Mouse (Mus musculus) MEL (cell line): ENCODE measurements around the gene Tiparp. TPM values are rescaled to one million over a fixed set of nuclear protein-coding genes. Genes with fewer than 3 reads are reported as not detected.
A peak's percentile ranks its signal among the peaks of the same experiment; 100 is the strongest.

Experiments
- DNase-seq: peaks from one replicate; pipeline ENCODE4 v3.0.0; 2011; ENCODE audit warnings: low read depth, low spot score
- H3K27ac ChIP-seq: 2 replicates; pipeline ENCODE4 v1.5.1; 2012; ENCODE audit warnings: low read depth, mild to moderate bottlenecking, control low read depth, low read length, moderate library complexity; ENCODE audit not compliant: control insufficient read depth
- H3K27me3 ChIP-seq, 2 experiments: fragments of 150-350 bp in 1 of 2; sonication (generic) in 1 of 2; 2 replicates each; pipeline ENCODE4 v1.6.1; 2012; ENCODE audit warnings: low read length in 2 of 2, mild to moderate bottlenecking in 2 of 2, improper control_type of control experiment in 1 of 2, moderate library complexity in 1 of 2; ENCODE audit not compliant: insufficient read depth in 2 of 2, control insufficient read depth in 1 of 2
- H3K36me3 ChIP-seq, 2 experiments: 2 replicates each; pipeline ENCODE4 v1.6.1; 2012 to 2014; ENCODE audit warnings: low read length in 2 of 2, improper control_type of control experiment in 1 of 2, inconsistent platforms in 1 of 2, mild to moderate bottlenecking in 1 of 2; ENCODE audit not compliant: insufficient read depth in 2 of 2, control insufficient read depth in 1 of 2
- H3K4me1 ChIP-seq, 2 experiments: fragments of 150-350 bp in 1 of 2; sonication (generic) in 1 of 2; 2 replicates each; pipeline ENCODE4 v1.6.1; 2012; ENCODE audit warnings: low read length in 2 of 2, improper control_type of control experiment in 1 of 2, mild to moderate bottlenecking in 1 of 2; ENCODE audit not compliant: insufficient read depth in 2 of 2, control insufficient read depth in 1 of 2
- H3K4me3 ChIP-seq, 2 experiments: fragments of 150-350 bp in 1 of 2; sonication (generic) in 1 of 2; 2 replicates each; pipeline ENCODE4 v1.5.1; 2012; ENCODE audit warnings: low read depth in 2 of 2, low read length in 2 of 2, mild to moderate bottlenecking in 2 of 2, moderate library complexity in 2 of 2, control low read depth in 1 of 2, improper control_type of control experiment in 1 of 2; ENCODE audit not compliant: control insufficient read depth in 1 of 2, insufficient read depth in 1 of 2
- H3K79me2 ChIP-seq: 2 replicates; pipeline ENCODE4 v1.6.1; 2012; ENCODE audit warnings: mild to moderate bottlenecking, low read length, moderate library complexity; ENCODE audit not compliant: control insufficient read depth, poor library complexity, insufficient read depth
- H3K9ac ChIP-seq: 2 replicates; pipeline ENCODE4 v1.6.1; 2012; ENCODE audit warnings: low read depth, mild to moderate bottlenecking, control low read depth, low read length, moderate library complexity; ENCODE audit not compliant: control insufficient read depth, poor library complexity, severe bottlenecking
- H3K9me3 ChIP-seq: fragments of 150-350 bp; sonication (generic); replicated peaks from 2 replicates; pipeline ENCODE4 v1.6.1; 2012; ENCODE audit warnings: mild to moderate bottlenecking, low read length, improper control_type of control experiment, moderate library complexity; ENCODE audit not compliant: insufficient read depth
- CHD1 ChIP-seq: IDR thresholded peaks from 2 replicates; pipeline ENCODE4 v1.6.1; 2012; ENCODE audit warnings: low read depth, mild to moderate bottlenecking, inconsistent platforms, low read length, improper control_type of control experiment
- CTCF ChIP-seq, 3 experiments: IDR thresholded peaks in 2 of 3; conservative IDR thresholded peaks in 1 of 3; 2 replicates each; pipeline ENCODE4 v1.5.1; 2011 to 2012; ENCODE audit warnings: low read length in 3 of 3, low read depth in 2 of 3, mild to moderate bottlenecking in 2 of 3, improper control_type of control experiment in 1 of 3, inconsistent platforms in 1 of 3, mixed read lengths in 1 of 3, moderate library complexity in 1 of 3; ENCODE audit not compliant: control insufficient read depth in 1 of 3, insufficient read depth in 1 of 3, poor library complexity in 1 of 3, severe bottlenecking in 1 of 3
- ELF1 ChIP-seq: IDR thresholded peaks from 2 replicates; pipeline ENCODE4 v1.6.1; 2014; ENCODE audit warnings: low read depth, mild to moderate bottlenecking, inconsistent platforms, low read length, improper control_type of control experiment, moderate library complexity
- EP300 ChIP-seq, 2 experiments: IDR thresholded peaks; 2 replicates each; pipeline ENCODE4 v1.6.1; 2011; ENCODE audit warnings: improper control_type of control experiment in 2 of 2, low read length in 2 of 2, low read depth in 1 of 2, mild to moderate bottlenecking in 1 of 2
- ETS1 ChIP-seq: IDR thresholded peaks from 2 replicates; pipeline ENCODE4 v1.6.1; 2012; ENCODE audit warnings: low read depth, mild to moderate bottlenecking, inconsistent platforms, low read length, improper control_type of control experiment, moderate library complexity
- GATA1 ChIP-seq: IDR thresholded peaks from 2 replicates; pipeline ENCODE4 v1.6.1; 2011; ENCODE audit warnings: low read depth, low read length, improper control_type of control experiment
- HCFC1 ChIP-seq: IDR thresholded peaks from 2 replicates; pipeline ENCODE4 v1.6.1; 2012; ENCODE audit warnings: low read depth, mild to moderate bottlenecking, inconsistent platforms, low read length, improper control_type of control experiment, moderate library complexity
- MAFK ChIP-seq: IDR thresholded peaks from 2 replicates; pipeline ENCODE4 v1.6.1; 2011; ENCODE audit warnings: low read depth, mild to moderate bottlenecking, low read length, improper control_type of control experiment, borderline replicate concordance
- MEF2A ChIP-seq: IDR thresholded peaks from 2 replicates; pipeline ENCODE4 v1.6.1; 2014; ENCODE audit warnings: low read depth, mild to moderate bottlenecking, inconsistent platforms, low read length, improper control_type of control experiment; ENCODE audit not compliant: poor library complexity, insufficient replicate concordance, severe bottlenecking; ENCODE audit errors: extremely low read depth
- MYB ChIP-seq: IDR thresholded peaks from 2 replicates; pipeline ENCODE4 v1.6.1; 2011; ENCODE audit warnings: mild to moderate bottlenecking, low read depth, low read length, improper control_type of control experiment
- POLR2A ChIP-seq, 2 experiments: IDR thresholded peaks; 2 replicates each; pipeline ENCODE4 v1.6.1; 2011 to 2012; ENCODE audit warnings: low read length in 2 of 2, mild to moderate bottlenecking in 2 of 2, control low read depth in 1 of 2, improper control_type of control experiment in 1 of 2, low read depth in 1 of 2, moderate library complexity in 1 of 2; ENCODE audit not compliant: control insufficient read depth in 1 of 2, insufficient read depth in 1 of 2, poor library complexity in 1 of 2
- RAD21 ChIP-seq: IDR thresholded peaks from 2 replicates; pipeline ENCODE4 v1.6.1; 2011; ENCODE audit warnings: mild to moderate bottlenecking, low read depth, low read length, improper control_type of control experiment
- RCOR1 ChIP-seq: IDR thresholded peaks from 2 replicates; pipeline ENCODE4 v1.6.1; 2012; ENCODE audit warnings: low read depth, mild to moderate bottlenecking, inconsistent platforms, low read length, improper control_type of control experiment
- TBP ChIP-seq: IDR thresholded peaks from 2 replicates; pipeline ENCODE4 v1.8.0; 2011; ENCODE audit warnings: low read depth, low read length, improper control_type of control experiment
- TCF12 ChIP-seq: IDR thresholded peaks from 2 replicates; pipeline ENCODE4 v1.6.1; 2014; ENCODE audit warnings: low read depth, mild to moderate bottlenecking, inconsistent platforms, low read length, improper control_type of control experiment, moderate library complexity
- USF1 ChIP-seq: IDR thresholded peaks from 2 replicates; pipeline ENCODE4 v1.6.1; 2014; ENCODE audit warnings: low read depth, mild to moderate bottlenecking, inconsistent platforms, low read length, improper control_type of control experiment, moderate library complexity
- USF2 ChIP-seq, 2 experiments: IDR thresholded peaks; 2 replicates each; pipeline ENCODE4 v1.6.1; 2011 to 2012; ENCODE audit warnings: improper control_type of control experiment in 2 of 2, low read length in 2 of 2, borderline replicate concordance in 1 of 2, inconsistent platforms in 1 of 2, low read depth in 1 of 2, mild to moderate bottlenecking in 1 of 2; ENCODE audit not compliant: insufficient read depth in 1 of 2
- ZKSCAN1 ChIP-seq: IDR thresholded peaks from 2 replicates; pipeline ENCODE4 v1.6.1; 2012; ENCODE audit warnings: low read depth, mild to moderate bottlenecking, inconsistent platforms, low read length, improper control_type of control experiment, moderate library complexity
- polyA plus RNA-seq, 2 experiments: library from polyadenylated mRNA; stranded (reverse) in 1 of 2; unstranded in 1 of 2; fragments of >175 nt in 1 of 2; fragments of >200 nt in 1 of 2; gene quantifications; 2 replicates each; pipeline versions ENCODE4 v1.2.1 to v1.2.4; 2012; ENCODE audit warnings: low replicate concordance in 2 of 2, low read depth in 1 of 2; ENCODE audit not compliant: insufficient read length in 2 of 2, insufficient read depth in 1 of 2, missing spikeins in 1 of 2
- total RNA-seq: library from RNA; depleted of rRNA; stranded (reverse); fragments of 300-350 nt; gene quantifications from 2 replicates; pipeline ENCODE4 v1.2.3, GENCODE M21; 2012

The Tiparp gene
- total and polyA plus RNA-seq, 3 experiments, result 2.0 to 3.3 TPM; not detected in 1

- TF ChIP-seq MYB (no peak), USF2 (IDR thresholded peaks at IDR 0.05; ENCODE audit: borderline replicate concordance in 1 of 2, insufficient read depth in 1 of 2, low read depth in 1 of 2, low read length in 2 of 2) (no peak), RAD21 (no peak), ZKSCAN1 (no peak), HCFC1 (no peak), MAFK (no peak), MEF2A (no peak)
These were observed 13.3 kb downstream of the Tiparp start (continued) for GRCm38 (mm10) chr3:65541552-65541935.

GRCm38 (mm10) chr3:65549785-65550184 lies 21.6 kb downstream of the Tiparp start:
- Histone ChIP-seq H3K9me3 (no peaks in the 10 kb centered on the region), H3K36me3 (peaks cover 1 to 4% of the 10 kb centered on the region in 2 experiments; a peak in 3 of 4 replicates), H3K9ac (no peak overlapping the region), H3K27me3 (no peaks in the 10 kb centered on the region), H3K4me1 (peaks cover 0 to 3% of the 10 kb centered on the region in 2 experiments; a peak in 2 of 4 replicates), H3K27ac (no peak overlapping the region), H3K79me2 (no peaks in the 10 kb centered on the region), H3K4me3 (no peak overlapping the region)
- no peak for TF ChIP-seq HCFC1
- TF ChIP-seq TCF12, result no peak
- no peak for TF ChIP-seq POLR2A (IDR thresholded peaks at IDR 0.05; ENCODE audit: control insufficient read depth in 1 of 2, insufficient read depth in 1 of 2, low read depth in 1 of 2, low read length in 2 of 2, poor library complexity in 1 of 2)
- TF ChIP-seq USF1, result no peak
- no peak for DNase-seq

DNA sequence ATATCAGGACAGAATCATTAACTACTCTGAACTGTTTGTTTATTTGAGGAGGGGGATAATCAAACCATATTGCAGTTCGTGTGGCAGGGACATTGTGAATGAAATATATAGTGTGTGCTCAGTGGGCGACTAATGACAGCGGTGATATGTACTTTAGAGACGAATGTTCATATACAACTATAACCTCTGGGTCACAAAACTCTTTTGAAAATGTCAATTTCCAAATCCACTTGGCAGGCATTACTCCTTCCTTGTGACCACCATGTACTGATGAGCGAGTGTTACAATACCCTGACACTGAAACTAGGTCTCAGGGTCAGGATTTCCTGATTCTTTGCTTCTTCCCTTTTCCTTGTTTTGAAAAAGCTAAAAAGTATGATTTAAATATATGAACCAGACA lies 22.9 kb downstream of the Tiparp start:
- Histone ChIP-seq H3K9ac (no peak overlapping the region), H3K4me1 (peaks cover 0 to 3% of the 10 kb centered on the region in 2 experiments; a peak in 2 of 4 replicates), H3K79me2 (no peaks in the 10 kb centered on the region), H3K4me3 (no peak overlapping the region), H3K9me3 (no peaks in the 10 kb centered on the region), H3K36me3 (peaks cover 1 to 4% of the 10 kb centered on the region in 2 experiments; a peak in 3 of 4 replicates), H3K27ac (no peak overlapping the region), H3K27me3 (no peaks in the 10 kb centered on the region)
- no peak for DNase-seq
- TF ChIP-seq CHD1, result no peak
- TF ChIP-seq USF2 (IDR thresholded peaks at IDR 0.05; ENCODE audit: borderline replicate concordance in 1 of 2, insufficient read depth in 1 of 2, low read depth in 1 of 2, low read length in 2 of 2), result no peak
- no peak for TF ChIP-seq CTCF (IDR thresholded peaks at IDR 0.05 in 2 of 3, conservative IDR thresholded peaks at IDR 0.05 in 1 of 3; ENCODE audit: control insufficient read depth in 1 of 3, insufficient read depth in 1 of 3, low read depth in 2 of 3, low read length in 3 of 3, poor library complexity in 1 of 3, severe bottlenecking in 1 of 3)

DNA sequence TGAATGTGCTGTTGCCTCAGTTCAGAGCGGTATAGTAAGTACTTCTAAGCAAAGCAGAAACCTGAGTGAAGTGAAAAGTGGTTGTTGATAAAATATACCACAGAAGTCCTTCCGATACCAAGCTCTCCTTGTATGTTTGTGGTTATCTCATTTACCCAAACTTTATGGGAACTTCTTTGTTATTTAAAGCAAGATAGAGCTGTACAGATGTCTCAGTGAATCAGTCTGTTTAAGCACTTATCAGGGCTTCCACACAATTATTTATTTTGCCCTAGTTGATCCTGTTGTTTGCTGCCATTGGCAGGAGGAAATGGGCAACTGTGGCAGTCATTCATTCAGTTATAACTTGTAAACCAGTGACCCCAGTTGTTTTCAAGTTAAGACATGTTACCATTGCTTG lies 26.4 kb downstream of the Tiparp start:
- peaks cover 1 to 4% of the 10 kb centered on the region in 2 experiments; a peak in 3 of 4 replicates for H3K36me3 ChIP-seq
- peak; percentile 37 for DNase-seq
- H3K79me2 ChIP-seq, result no peaks in the 10 kb centered on the region
- no peak overlapping the region for H3K4me3 ChIP-seq
- TF ChIP-seq RCOR1 (peak; percentile 76), ELF1 (no peak), TBP (peak; percentile 91), ETS1 (peak; percentile 39; the same call in 1 of the 2 replicates), CTCF (IDR thresholded peaks at IDR 0.05 in 2 of 3, conservative IDR thresholded peaks at IDR 0.05 in 1 of 3; ENCODE audit: control insufficient read depth in 1 of 3, insufficient read depth in 1 of 3, low read depth in 2 of 3, low read length in 3 of 3, poor library complexity in 1 of 3, severe bottlenecking in 1 of 3) (no peak), TCF12 (peak; percentile 50; the same call in 1 of the 2 replicates), MAFK (0 out of 2 replicates have a peak, but pooled peaks have one; percentile 15), EP300 (IDR thresholded peaks at IDR 0.05; ENCODE audit: low read depth in 1 of 2, low read length in 2 of 2) (peak; percentile 50 to 70; a peak in 2 of 4 replicates), GATA1 (peak; percentile 54)
- no peaks in the 10 kb centered on the region for H3K9me3 ChIP-seq
- H3K4me1 ChIP-seq, result peaks cover 0 to 3% of the 10 kb centered on the region in 2 experiments; a peak in 2 of 4 replicates
- no peak overlapping the region for H3K9ac ChIP-seq
- no peak overlapping the region for H3K27ac ChIP-seq
- H3K27me3 ChIP-seq, result no peaks in the 10 kb centered on the region
